Mouse (Mus musculus) forelimb bud, embryonic 11.5 days (tissue): Measurements from ENCODE around the gene Naga.

Experiments used
- DNase-seq: peaks from one replicate; pipeline ENCODE4 v3.0.0-alpha.2; 2012; ENCODE audit warnings: low read depth, low spot score

Gene Naga

GRCm38 (mm10) chr15:82339150-82339549, 425 bp upstream of the Naga start:
- DNase-seq: no peak

GRCm38 (mm10) chr15:82337875-82338274, 850 bp downstream of the Naga start:
- no peak for DNase-seq

GRCm38 (mm10) chr15:82336629-82337028, 2.1 kb downstream of the Naga start:
- DNase-seq: peak; percentile 42

- DNase-seq: no peak
These were observed 3.5 kb downstream of the Naga start for GRCm38 (mm10) chr15:82335194-82335593.

- DNase-seq: no peak
These were observed 13.3 kb downstream of the Naga start for GRCm38 (mm10) chr15:82325382-82325781.

GRCm38 (mm10) chr15:82322195-82322594, 16.5 kb downstream of the Naga start:
- no peak for DNase-seq

GRCm38 (mm10) chr15:82319613-82320012, 19.1 kb downstream of the Naga start:
- DNase-seq: no peak

- DNase-seq: no peak
These were observed 20.9 kb downstream of the Naga start for GRCm38 (mm10) chr15:82317839-82318238.

- DNase-seq: no peak
These were observed 30.3 kb downstream of the Naga start for GRCm38 (mm10) chr15:82308416-82308815.

GRCm38 (mm10) chr15:82307107-82307506, 31.6 kb downstream of the Naga start:
- no peak for DNase-seq

GRCm38 (mm10) chr15:82298764-82299561, 39.8 kb downstream of the Naga start, which contains the start of gene Wbp2nl:
Wbp2nl (plus strand) TSS chr15:82298954.
- no peak for DNase-seq

GRCm38 (mm10) chr15:82294059-82294458, 44.7 kb downstream of the Naga start:
- DNase-seq: peak; percentile 36

- no peak for DNase-seq
These were observed 45.4 kb downstream of the Naga start for GRCm38 (mm10) chr15:82293271-82293711.

- no peak for DNase-seq
These were observed 45.9 kb downstream of the Naga start for GRCm38 (mm10) chr15:82292851-82293250.

- DNase-seq: no peak
These were observed 48.5 kb downstream of the Naga start for GRCm38 (mm10) chr15:82290252-82290651.

GRCm38 (mm10) chr15:82286157-82286556, 52.6 kb downstream of the Naga start:
- DNase-seq: no peak

GRCm38 (mm10) chr15:82280638-82281037, 58.1 kb downstream of the Naga start:
- no peak for DNase-seq
